Comparison of ENCODE assay signal across 16 mouse cellular contexts in the genomic region with DNA sequence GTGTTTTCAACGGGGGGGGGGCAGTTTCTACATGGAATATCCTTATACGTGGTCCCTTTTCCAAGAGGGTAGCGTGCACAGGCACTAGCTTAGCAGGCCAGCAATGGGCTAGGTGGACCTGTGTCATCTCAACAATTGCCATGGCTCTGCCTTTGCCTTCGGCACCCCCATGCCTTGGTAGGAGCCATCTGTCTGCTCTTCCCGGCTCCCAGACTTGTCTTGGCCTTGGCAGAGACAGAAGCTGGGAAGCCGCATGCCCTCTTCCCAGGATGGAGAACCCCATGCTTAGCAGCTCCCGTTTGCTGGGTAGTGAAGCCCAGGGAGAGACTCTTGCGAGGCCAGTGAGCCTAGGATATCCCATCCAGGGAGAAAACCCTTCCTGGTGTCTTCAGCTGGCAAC. TPM values are rescaled to one million over a fixed set of nuclear protein-coding genes. Genes with fewer than 3 reads are reported as not detected.
DNase-seq lines count a peak whose midpoint lies in the region; ATAC-seq and TF ChIP-seq lines count a peak whose summit lies in the region.
"Had no signal": no experiment of that assay in that cellular context is flagged by ENCODE, and none has a peak within 500 bp of the region (broad histone marks: within the 10 kb centered on the region; RNA-seq: fewer than 3 reads in every experiment).

No protein-coding gene starts in this region.

- no peak overlapping the region for H3K4me2 ChIP-seq in midbrain, embryonic 11.5 days
- H3K4me2 ChIP-seq in midbrain, embryonic 14.5 days (ENCODE audit: low read length) = no peak overlapping the region
- H3K4me2 ChIP-seq in stomach, postnatal 0 days (replicated peaks; ENCODE audit: low read depth) = no peak overlapping the region
- H3K4me2 ChIP-seq: embryonic facial prominence, embryonic 12.5 days; forebrain, embryonic 15.5 days; hindbrain, embryonic 13.5 days had no signal

- TF ChIP-seq CTCF in stomach, postnatal 0 days (IDR thresholded peaks at IDR 0.05; ENCODE audit: low read depth) = no peak

- H3K9ac ChIP-seq in midbrain, embryonic 11.5 days (ENCODE audit: low read length) = no peak overlapping the region
- H3K9ac ChIP-seq in midbrain, embryonic 14.5 days (replicated peaks; ENCODE audit: low read length) = no peak overlapping the region
- H3K9ac ChIP-seq in stomach, postnatal 0 days (ENCODE audit: low read length) = no peak overlapping the region
- H3K9ac ChIP-seq: embryonic facial prominence, embryonic 12.5 days; forebrain, embryonic 15.5 days; hindbrain, embryonic 13.5 days had no signal

- ATAC-seq in midbrain, embryonic 11.5 days (ENCODE audit: low FRiP score) = no peak
- no peak for ATAC-seq in midbrain, embryonic 14.5 days (ENCODE audit: low FRiP score, low TSS enrichment)
- no peak for ATAC-seq in stomach, postnatal 0 days (ENCODE audit: low FRiP score, low TSS enrichment)
- ATAC-seq: forebrain, embryonic 15.5 days; hindbrain, postnatal 0 days had no signal

- no peak for TF ChIP-seq EP300 in stomach, postnatal 0 days (optimal IDR thresholded peaks at IDR 0.05)

- no peaks in the 10 kb centered on the region; the same call in 1 of the 2 replicates for H3K4me1 ChIP-seq in midbrain, embryonic 11.5 days (ENCODE audit: control insufficient read depth, insufficient read depth, low read length)
- H3K4me1 ChIP-seq in midbrain, embryonic 14.5 days (ENCODE audit: control insufficient read depth, insufficient read depth, low read length) = no peaks in the 10 kb centered on the region
- H3K4me1 ChIP-seq in stomach, postnatal 0 days (replicated peaks; ENCODE audit: control insufficient read depth, insufficient read depth) = no peaks in the 10 kb centered on the region
- H3K4me1 ChIP-seq: embryonic facial prominence, embryonic 12.5 days; forebrain, embryonic 15.5 days had no signal

- peak; percentile 36 for DNase-seq in cerebellum, adult 11 months
- DNase-seq in cerebellum, adult 9-10 months = no peak
- DNase-seq in cerebellum, postnatal 25 days = peak; percentile 45 to 52
- DNase-seq in cerebellum, postnatal 4 days (ENCODE audit: low spot score in 2 of 2) = no peak
- DNase-seq in midbrain, embryonic 11.5 days (ENCODE audit: low spot score, missing footprints) = peak; percentile 41
- DNase-seq in midbrain, embryonic 14.5 days = no peak
- DNase-seq in stomach, postnatal 0 days (ENCODE audit: low spot score) = peak; percentile 11
- DNase-seq: adrenal gland, postnatal 10 days; gastrocnemius, postnatal 36 days; heart, adult 18-20 months; heart, postnatal 10 days had no signal

- H3K36me3 ChIP-seq in midbrain, embryonic 11.5 days (ENCODE audit: control insufficient read depth, insufficient read depth, low read length) = no peaks in the 10 kb centered on the region
- 0 out of 2 replicates have a peak, but pooled peaks cover 2% of the 10 kb centered on the region for H3K36me3 ChIP-seq in midbrain, embryonic 14.5 days (ENCODE audit: control insufficient read depth, insufficient read depth, low read length)
- no peaks in the 10 kb centered on the region for H3K36me3 ChIP-seq in stomach, postnatal 0 days (ENCODE audit: control insufficient read depth, insufficient read depth, low read length)
- H3K36me3 ChIP-seq: embryonic facial prominence, embryonic 12.5 days; forebrain, embryonic 15.5 days; heart, embryonic 10.5 days; hindbrain, embryonic 13.5 days had no signal

- 86% methylated on average over 8 of the region's 8 CpGs for WGBS in midbrain, embryonic 11.5 days
- 92% methylated on average over 8 of the region's 8 CpGs for WGBS in midbrain, embryonic 14.5 days
- WGBS in stomach, postnatal 0 days = 91% methylated on average over 8 of the region's 8 CpGs

- H3K27ac ChIP-seq in midbrain, embryonic 11.5 days (ENCODE audit: low read depth, low read length) = no peak overlapping the region
- no peak overlapping the region for H3K27ac ChIP-seq in midbrain, embryonic 14.5 days (replicated peaks; ENCODE audit: low read depth, low read length)
- H3K27ac ChIP-seq in stomach, postnatal 0 days (replicated peaks) = no peak overlapping the region
- H3K27ac ChIP-seq: embryonic facial prominence, embryonic 12.5 days; forebrain, embryonic 15.5 days; heart, embryonic 10.5 days; hindbrain, embryonic 13.5 days; hindbrain, postnatal 0 days had no signal

- no peak overlapping the region for H3K4me3 ChIP-seq in midbrain, embryonic 11.5 days (ENCODE audit: low read depth, low read length)
- H3K4me3 ChIP-seq in midbrain, embryonic 14.5 days (replicated peaks; ENCODE audit: low read depth, low read length) = no peak overlapping the region
- no peak overlapping the region for H3K4me3 ChIP-seq in stomach, postnatal 0 days (ENCODE audit: low read depth, low read length)
- H3K4me3 ChIP-seq: embryonic facial prominence, embryonic 12.5 days; forebrain, embryonic 15.5 days; heart, embryonic 10.5 days; hindbrain, embryonic 13.5 days had no signal

- H3K9me3 ChIP-seq in midbrain, embryonic 11.5 days (ENCODE audit: control insufficient read depth, low read length) = no peaks in the 10 kb centered on the region
- H3K9me3 ChIP-seq in midbrain, embryonic 14.5 days (ENCODE audit: control insufficient read depth, low read length) = no peaks in the 10 kb centered on the region
- H3K9me3 ChIP-seq in stomach, postnatal 0 days (ENCODE audit: control insufficient read depth, low read length) = no peaks in the 10 kb centered on the region
- H3K9me3 ChIP-seq: embryonic facial prominence, embryonic 12.5 days; forebrain, embryonic 15.5 days; heart, embryonic 10.5 days; hindbrain, embryonic 13.5 days had no signal

- H3K27me3 ChIP-seq in midbrain, embryonic 11.5 days (ENCODE audit: control insufficient read depth, insufficient read depth, low read length) = no peaks in the 10 kb centered on the region
- H3K27me3 ChIP-seq in midbrain, embryonic 14.5 days (ENCODE audit: control insufficient read depth, insufficient read depth, low read length) = no peaks in the 10 kb centered on the region
- H3K27me3 ChIP-seq in stomach, postnatal 0 days (ENCODE audit: control insufficient read depth, insufficient read depth, low read length) = no peaks in the 10 kb centered on the region
- H3K27me3 ChIP-seq: embryonic facial prominence, embryonic 12.5 days; forebrain, embryonic 15.5 days; hindbrain, embryonic 13.5 days had no signal

RNA-seq across cellular contexts. Expression of gene Csgalnact2, which starts 54.3 kb away (rescaled TPM):
- 8.1 and 8.2 TPM in 2 replicates for polyA plus RNA-seq in midbrain, embryonic 11.5 days (2014; fragmentation: Nextera tagmentation; extraction: Ambion mirVana)
- 9.0 and 12.0 TPM in 2 replicates for polyA plus RNA-seq in midbrain, embryonic 14.5 days (2014; fragmentation: Nextera tagmentation; extraction: Ambion mirVana)
- 10.0 and 10.5 TPM in 2 replicates for polyA plus RNA-seq in stomach, postnatal 0 days (2015; fragmentation: Nextera tagmentation; extraction: Ambion mirVana)

Comparison
In these comparisons a context has a peak if more than half of its experiments do, and no peak if none do; other contexts are left out.
1. DNase-seq: peak in cerebellum, adult 11 months (single experiment), cerebellum, postnatal 25 days (2 of 2), midbrain, embryonic 11.5 days (single experiment) and stomach, postnatal 0 days (single experiment); none in cerebellum, adult 9-10 months (single experiment), cerebellum, postnatal 4 days (0 of 2) and midbrain, embryonic 14.5 days (single experiment).